Mouse (Mus musculus) liver, adult (tissue): ENCODE data around the gene Tomm40l.

Experiments
- GATA4 ChIP-seq: IDR thresholded peaks from 2 replicates; pipeline ENCODE4 v1.6.1; 2014; ENCODE audit warnings: mild to moderate bottlenecking, low read length; ENCODE audit not compliant: insufficient replicate concordance

The Tomm40l gene

DNA sequence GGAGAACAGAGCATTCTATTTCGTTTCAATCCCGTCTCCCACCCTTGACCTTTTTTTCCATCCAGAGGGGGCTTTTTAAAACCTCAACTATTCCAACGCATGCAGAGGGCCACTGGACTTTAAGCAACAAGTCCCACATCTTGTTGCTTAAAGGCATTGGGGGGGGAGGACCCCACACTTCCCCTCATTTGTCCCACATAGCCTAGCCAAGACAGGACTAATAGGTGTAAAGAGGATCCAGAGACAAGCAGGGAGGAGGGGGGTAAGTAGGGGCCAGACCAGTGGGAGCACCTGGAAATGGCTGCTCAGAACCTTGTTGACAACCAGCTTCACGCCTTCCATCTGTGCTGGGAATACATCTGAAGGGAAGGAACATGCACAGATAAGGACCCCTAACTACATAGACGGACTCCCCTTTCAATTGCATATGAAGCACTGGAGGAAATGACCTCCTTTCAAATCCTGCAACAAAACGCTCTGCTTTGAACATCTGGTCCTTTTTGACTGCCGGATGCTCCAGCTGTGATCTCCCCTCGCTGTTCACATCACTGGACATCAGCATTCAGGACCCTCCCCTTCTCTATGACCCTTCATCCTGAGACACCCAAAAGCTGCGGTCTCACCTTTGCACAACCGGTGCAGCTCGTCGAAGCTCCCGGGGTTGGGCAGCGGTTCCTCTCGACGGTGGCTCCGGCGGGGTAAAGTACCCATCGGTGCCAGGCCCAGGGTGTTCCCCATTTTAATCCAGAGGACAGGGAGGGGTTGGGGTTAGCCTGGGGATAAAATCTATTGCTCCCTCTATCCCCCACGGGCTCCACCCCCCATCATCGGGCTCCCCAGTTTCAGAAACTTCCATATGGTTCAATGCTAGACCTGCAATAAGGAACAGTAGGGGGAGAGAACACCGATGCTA is 777 bp downstream of the Tomm40l start:
- no peak for TF ChIP-seq GATA4

DNA sequence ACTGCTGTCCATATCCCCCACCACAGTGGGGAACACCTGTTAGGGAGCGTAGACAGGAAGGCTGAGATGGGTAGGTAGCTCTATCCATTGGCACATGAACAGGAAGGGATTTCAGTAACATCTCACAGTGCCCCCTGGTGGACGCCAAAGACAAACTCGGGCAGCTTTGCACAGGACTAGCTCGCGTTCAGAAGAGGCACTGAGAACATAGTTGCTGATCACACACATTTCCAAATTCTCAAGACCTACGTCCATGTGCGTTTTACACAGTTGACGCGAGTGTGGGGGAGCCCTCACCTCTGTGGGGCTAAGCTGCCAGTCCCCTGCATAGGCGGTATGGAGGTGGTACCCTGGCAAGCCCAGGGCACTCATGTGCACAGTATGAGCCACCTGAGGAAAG is 1.4 kb downstream of the Tomm40l start:
- no peak for TF ChIP-seq GATA4

DNA sequence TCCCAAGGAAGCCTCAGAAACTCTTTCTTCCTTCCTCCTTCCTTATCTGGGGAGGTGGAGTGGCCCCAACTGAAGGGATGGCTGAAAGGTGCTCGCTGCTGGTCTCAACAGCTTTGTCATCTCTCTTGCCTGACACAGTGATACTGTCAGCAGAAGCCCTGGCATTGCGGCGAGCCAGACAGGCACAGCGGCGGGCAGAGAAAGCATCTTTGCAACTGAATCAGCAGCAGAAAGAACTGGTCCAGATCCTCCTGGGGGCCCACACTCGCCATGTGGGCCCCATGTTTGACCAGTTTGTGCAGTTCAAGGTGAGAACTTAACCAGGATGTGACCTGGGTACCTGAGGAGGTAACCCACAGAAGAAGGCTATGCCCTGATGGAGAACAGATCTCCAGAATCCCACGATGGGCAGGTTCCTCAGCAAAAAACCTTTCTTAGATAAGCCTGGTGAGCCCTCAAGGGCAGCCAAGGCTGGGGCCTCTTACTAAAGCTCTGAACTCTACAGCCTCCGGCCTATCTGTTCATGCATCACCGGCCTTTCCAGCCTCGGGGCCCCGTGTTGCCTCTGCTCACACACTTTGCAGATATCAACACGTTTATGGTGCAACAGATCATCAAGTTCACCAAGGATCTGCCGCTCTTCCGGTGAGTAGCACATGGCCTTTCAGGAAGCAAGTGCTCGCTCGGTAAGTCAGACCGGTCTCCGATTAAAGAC is 5.9 kb downstream of the Tomm40l start:
- TF ChIP-seq GATA4, result no peak

DNA sequence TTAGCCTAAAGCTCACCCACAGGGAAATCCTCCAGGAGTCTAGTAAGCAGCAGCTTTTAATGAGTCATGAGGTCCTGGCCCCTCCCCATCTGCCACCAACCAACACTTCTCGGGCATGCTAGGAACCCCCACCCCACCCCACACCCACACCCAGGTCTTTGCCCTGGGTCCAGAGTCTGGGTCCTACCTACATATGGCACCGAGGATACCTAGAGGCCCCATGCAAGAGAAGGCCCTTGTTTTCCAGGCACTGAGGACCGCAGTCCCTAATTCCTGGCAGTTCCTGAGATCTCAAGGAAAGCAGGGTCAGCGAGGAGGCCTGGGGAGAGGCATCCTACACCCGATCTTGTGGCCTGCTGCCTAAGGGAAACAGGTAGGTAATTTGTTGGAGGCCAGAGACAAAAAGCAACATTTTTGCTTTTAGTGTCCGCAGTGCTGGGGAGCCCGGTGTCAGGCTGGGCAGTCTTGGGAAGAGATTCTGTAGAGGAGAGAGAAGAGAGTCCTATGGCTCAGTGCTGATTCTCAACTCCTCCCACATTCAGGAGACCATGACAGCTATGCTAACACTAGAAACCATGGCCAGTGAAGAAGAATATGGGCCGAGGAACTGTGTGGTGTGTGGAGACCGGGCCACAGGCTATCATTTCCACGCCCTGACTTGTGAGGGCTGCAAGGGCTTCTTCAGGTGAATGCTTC is 8.4 kb downstream of the Tomm40l start, which contains the start of gene Nr1i3:
Nr1i3 (plus strand) TSS at position 170 of the 696 bp plus-strand sequence.
- no peak for TF ChIP-seq GATA4

DNA sequence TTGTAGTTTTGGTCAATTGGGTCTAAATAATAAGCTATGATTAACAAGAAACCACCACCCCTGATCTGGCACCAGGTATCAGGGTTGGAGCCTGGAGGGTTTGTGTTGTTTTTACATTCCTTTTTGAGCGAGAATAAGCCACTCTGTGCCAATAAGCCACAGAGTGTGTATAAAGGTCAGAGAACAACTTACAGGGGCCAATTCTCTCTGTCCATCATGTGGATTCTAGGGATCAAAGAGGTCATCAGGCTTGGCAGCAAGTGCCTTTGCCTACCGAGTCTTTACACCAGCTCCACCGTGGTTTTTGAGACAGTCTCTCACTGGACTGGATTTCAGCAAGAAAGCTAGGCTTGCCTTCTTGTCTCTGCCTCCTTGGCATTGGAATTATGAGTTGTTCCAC is 9.5 kb downstream of the Tomm40l start:
- no peak for TF ChIP-seq GATA4

DNA sequence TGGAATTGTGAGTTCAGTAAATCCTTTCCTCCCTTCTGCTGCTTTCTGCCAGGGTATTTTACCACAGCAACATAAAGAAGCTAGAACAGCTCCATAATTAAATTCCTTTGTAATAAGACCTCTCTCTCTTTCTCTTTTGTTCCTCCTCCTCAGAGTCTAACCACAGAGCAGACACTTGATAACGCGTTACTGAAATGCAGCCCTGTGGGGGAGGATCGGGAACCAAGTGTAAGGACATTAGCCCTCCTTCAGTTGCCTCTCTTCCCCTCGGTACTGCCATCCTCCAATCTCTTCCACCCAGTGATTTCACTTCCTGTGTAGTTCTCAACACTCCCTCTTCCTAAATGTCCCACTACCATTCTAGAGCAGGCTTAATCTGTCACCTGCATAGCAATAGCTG is 12.9 kb downstream of the Tomm40l start:
- TF ChIP-seq GATA4, result no peak

DNA sequence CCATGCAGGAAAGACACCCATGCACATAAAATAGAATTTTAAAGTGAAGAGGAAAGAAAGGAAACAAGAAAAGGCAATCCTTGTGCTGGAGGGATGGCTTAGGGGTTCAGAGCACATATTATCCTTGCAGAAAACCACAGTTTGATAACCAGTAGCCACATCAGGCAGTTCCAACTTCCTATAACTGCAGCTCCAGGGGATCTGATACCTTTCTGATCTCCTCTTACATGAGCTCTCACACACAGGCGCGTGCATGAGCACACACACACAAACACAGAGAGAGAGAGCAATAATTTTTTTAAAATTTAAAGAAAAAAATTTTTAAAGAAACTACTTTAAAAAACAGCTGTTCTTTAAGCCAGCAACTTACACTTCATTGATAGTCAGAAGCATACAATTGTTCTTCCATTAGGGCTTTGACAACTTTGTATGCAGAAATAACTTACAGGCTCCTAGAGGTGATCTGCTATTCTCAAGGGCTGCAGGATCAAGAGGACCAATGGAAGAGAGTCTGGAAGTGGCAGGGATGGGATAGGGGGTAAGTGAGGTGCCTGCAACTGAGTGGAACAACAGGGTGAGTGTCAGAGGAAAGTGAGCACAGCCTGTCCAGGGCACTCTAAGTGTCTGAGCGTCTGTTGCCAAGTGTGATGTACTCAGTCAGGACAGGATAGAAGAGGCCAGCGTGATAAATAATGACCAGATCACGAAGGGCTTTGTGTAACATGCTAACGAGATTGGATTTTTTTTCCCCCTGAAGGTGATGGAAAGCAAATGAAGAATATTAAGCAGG is 16.4 kb downstream of the Tomm40l start:
- TF ChIP-seq GATA4, result no peak

DNA sequence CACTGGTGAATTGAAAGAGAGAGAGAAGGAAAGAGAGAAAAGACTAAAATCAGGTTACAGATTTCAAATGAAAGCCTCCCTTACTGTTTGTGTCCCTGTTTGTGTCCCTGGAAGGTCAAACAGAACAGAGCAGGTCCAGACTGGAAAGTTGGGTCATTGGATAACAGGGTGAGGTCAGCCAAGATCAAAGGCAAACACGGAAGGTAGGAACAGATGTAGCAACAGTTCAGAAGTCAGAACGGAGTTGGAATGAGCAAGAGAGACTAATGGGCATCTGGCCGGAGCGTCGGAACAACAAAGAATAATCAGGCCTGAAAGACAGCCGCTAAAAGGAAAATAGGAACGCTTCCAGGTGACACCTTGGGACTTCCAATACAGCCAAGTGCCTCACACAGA is 18.1 kb downstream of the Tomm40l start:
- 0 out of 2 replicates have a peak, but pooled peaks have one; percentile 38 for TF ChIP-seq GATA4

DNA sequence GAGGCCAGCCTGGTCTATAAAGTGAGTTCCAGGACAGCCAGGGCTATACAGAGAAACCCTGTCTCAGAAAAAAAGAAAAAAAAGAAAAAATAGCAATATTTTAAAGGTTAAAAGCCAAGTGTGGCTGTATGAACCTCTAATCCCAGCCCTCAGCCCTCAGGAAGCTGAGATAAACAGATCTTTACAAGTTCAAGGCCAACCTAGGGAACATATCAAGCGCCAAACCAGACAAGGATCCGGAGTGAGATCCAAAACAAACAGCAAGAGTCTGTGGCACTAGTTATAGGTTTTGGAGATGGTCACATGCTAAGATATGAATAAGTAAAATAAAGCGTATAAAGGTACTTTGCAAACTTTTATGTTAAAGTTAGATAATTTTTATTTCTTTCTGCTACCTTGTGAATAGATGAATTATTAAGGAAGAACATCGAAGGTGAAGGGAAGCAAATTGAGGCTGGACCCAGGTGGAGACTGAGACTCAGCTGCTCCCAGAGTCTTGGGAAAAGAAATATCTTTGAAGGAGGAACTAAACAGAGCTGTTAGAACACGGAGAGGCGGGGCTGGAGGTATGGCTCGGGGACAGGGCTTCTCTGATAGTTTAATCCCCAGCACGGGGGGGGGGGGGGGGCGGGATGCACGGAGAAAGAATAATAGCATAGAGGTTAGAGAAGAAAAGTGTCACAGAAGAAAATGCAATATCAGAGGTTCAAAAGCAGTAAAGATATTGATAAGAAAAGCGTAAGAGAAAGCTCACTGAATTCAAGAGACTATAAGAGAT is 18.7 kb downstream of the Tomm40l start:
- no peak for TF ChIP-seq GATA4

DNA sequence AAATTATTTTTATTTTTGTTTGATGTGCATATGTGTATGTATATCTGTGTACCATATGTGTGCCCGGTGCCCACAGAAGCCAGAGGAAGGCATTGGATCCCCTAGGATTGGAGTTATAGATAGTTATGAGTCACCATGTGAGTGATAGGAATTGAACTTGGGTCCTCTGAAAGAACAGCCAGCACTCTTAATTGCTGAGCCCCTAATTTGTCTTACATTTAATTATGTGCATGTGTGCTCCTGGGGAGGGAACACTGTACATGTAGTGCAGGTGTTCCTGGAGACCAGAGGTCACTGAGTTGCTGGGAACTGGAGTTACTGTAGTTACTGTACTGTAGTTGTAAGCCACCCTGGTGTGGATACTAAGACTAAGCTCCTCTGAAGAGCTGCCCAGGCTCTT is 21.5 kb downstream of the Tomm40l start:
- no peak for TF ChIP-seq GATA4

DNA sequence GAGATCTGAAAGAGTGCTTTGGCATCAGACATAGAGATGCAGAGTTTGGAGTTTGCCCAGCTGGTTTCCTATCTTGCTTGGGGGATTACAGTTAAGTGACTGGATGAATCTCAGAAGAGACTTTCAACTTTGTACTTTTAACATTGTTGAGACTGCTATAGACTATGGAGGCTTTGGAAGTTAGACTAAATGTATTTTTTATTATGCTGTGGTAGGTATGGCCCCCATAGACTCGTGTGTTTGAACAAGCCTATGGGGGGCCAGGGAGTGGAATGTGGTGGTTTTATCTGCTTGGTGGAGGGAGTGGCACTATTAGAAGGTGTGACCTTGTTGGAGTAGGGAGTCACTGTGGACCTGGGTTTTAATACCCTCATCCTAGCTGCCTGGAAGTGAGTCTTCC is 22.8 kb downstream of the Tomm40l start:
- TF ChIP-seq GATA4, result no peak

DNA sequence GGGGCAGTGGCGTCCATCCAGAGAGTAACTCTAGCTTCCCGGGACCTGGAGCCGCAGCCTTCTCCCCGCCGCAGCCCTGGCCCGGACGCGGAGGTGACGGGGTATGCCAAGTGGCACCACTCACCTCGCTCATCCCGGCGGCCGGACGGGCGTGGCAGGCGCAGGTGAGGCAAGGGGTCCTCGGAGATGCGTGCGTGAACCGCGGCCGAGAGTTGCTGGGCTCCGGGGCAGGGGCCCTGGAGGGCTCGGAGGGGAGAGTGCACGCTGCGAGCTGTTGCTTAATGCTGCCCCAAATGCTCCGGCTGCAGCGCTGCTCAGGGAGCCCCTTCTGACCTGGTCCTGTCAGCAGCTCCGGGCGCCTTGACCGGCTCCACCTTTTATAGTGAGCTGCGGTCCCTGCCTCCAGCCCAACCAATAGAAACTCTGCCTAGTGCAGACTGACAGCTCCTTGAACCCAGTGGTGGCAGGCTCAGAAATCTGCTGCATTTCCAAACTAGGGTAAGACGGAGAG is 26.4 kb downstream of the Tomm40l start, which contains the start of gene Pcp4l1:
Pcp4l1 (minus strand) TSS at position 382 of the 511 bp plus-strand sequence.
- TF ChIP-seq GATA4, result no peak

DNA sequence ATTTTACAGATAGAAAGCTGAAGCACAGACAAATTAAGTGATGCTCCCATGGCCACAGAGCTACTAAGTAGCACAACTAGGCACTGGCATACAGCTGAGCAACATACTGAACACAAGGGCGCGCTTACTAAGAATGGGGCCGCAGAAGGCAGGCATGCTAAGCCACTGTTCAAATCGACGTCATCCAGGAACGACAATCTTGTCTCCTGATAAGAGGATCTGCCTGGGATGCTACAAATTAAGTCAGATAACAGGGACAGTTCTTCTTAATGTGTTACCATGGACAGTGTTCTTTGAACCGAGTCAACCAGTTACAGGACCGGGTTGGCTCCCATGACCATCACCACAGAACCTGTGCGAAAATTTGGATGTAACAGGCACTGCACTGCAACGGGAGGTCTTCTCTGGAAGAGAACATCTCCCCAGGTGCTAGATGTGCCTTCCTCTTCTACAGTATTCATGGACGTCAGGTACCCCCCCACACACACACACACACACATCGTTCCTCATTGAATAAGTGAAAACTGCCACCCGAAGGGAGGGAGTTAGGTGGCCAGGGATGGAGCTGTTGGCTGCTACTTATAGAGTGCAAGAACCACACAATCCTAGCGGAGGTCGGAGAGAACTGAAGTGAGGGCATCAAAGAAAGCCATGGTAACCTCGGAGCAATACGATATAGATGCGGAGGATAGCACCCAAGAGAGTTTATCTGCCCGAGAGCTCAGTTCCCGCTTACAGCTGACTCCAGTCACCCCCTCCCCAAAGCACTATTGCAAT is 27.1 kb downstream of the Tomm40l start:
- no peak for TF ChIP-seq GATA4
